16 mouse cellular contexts compared by ENCODE assay signal in genomic region chr1:130864238-130864637, GRCm38 (mm10). TPM values are rescaled to one million over a fixed set of nuclear protein-coding genes. Genes with fewer than 3 reads are reported as not detected.
DNase-seq lines count a peak whose midpoint lies in the region; ATAC-seq and TF ChIP-seq lines count a peak whose summit lies in the region.
"Had no signal": no experiment of that assay in that cellular context is flagged by ENCODE, and none has a peak within 500 bp of the region (broad histone marks: within the 10 kb centered on the region; RNA-seq: fewer than 3 reads in every experiment).

No protein-coding gene starts in this region.

- H3K9me3 ChIP-seq in lung, postnatal 0 days (ENCODE audit: low read length) = no peaks in the 10 kb centered on the region
- H3K9me3 ChIP-seq in midbrain, embryonic 16.5 days (replicated peaks; ENCODE audit: control insufficient read depth, low read length, poor library complexity, severe bottlenecking) = no peaks in the 10 kb centered on the region
- H3K9me3 ChIP-seq in midbrain, embryonic 11.5 days (ENCODE audit: control insufficient read depth, low read length) = no peaks in the 10 kb centered on the region
- H3K9me3 ChIP-seq: embryonic facial prominence, embryonic 13.5 days; kidney, embryonic 15.5 days; liver, embryonic 13.5 days; midbrain, embryonic 13.5 days had no signal

- peak; percentile 10 to 15 for DNase-seq in lung, adult 18-20 months
- no peak for DNase-seq in lung, postnatal 0 days (ENCODE audit: low spot score)
- peak; percentile 47 for DNase-seq in cerebellum, adult 9-11 months
- peak; percentile 28 for DNase-seq in skeletal muscle tissue, adult 2 months (ENCODE audit: low read depth, low spot score)
- no peak for DNase-seq in gastrocnemius, adult 8-10 months (ENCODE audit: low spot score in 2 of 2)
- DNase-seq in midbrain, embryonic 11.5 days (ENCODE audit: low spot score, missing footprints) = no peak
- DNase-seq: adrenal gland, postnatal 25 days; heart, postnatal 10 days; liver, embryonic 13.5 days had no signal

- no peaks in the 10 kb centered on the region for H3K36me3 ChIP-seq in lung, postnatal 0 days (ENCODE audit: insufficient read depth, low read length)
- no peaks in the 10 kb centered on the region for H3K36me3 ChIP-seq in midbrain, embryonic 16.5 days (ENCODE audit: control insufficient read depth, insufficient read depth, low read length)
- H3K36me3 ChIP-seq in midbrain, embryonic 11.5 days (ENCODE audit: control insufficient read depth, insufficient read depth, low read length) = no peaks in the 10 kb centered on the region
- H3K36me3 ChIP-seq: embryonic facial prominence, embryonic 13.5 days; kidney, embryonic 15.5 days; liver, embryonic 13.5 days; midbrain, embryonic 13.5 days had no signal

- no peak for TF ChIP-seq CTCF in lung, postnatal 0 days (IDR thresholded peaks at IDR 0.05)

- no peak overlapping the region for H3K9ac ChIP-seq in lung, postnatal 0 days (replicated peaks; ENCODE audit: low read depth)
- H3K9ac ChIP-seq in midbrain, embryonic 16.5 days (ENCODE audit: low read depth, low read length) = no peak overlapping the region
- no peak overlapping the region for H3K9ac ChIP-seq in midbrain, embryonic 11.5 days (ENCODE audit: low read length)
- H3K9ac ChIP-seq: embryonic facial prominence, embryonic 13.5 days; kidney, embryonic 15.5 days; liver, embryonic 13.5 days; midbrain, embryonic 13.5 days had no signal

- H3K4me3 ChIP-seq in lung, postnatal 0 days (ENCODE audit: low read depth, low read length) = no peak overlapping the region
- no peak overlapping the region for H3K4me3 ChIP-seq in midbrain, embryonic 16.5 days (ENCODE audit: low read depth, low read length)
- H3K4me3 ChIP-seq in midbrain, embryonic 11.5 days (ENCODE audit: low read depth, low read length) = no peak overlapping the region
- H3K4me3 ChIP-seq: embryonic facial prominence, embryonic 13.5 days; kidney, embryonic 15.5 days; left cerebral cortex, adult 2 months; liver, embryonic 13.5 days; midbrain, embryonic 13.5 days had no signal

- no peak overlapping the region for H3K27ac ChIP-seq in lung, postnatal 0 days (ENCODE audit: low read length)
- H3K27ac ChIP-seq in midbrain, embryonic 16.5 days (ENCODE audit: low read length) = no peak overlapping the region
- H3K27ac ChIP-seq in midbrain, embryonic 11.5 days (ENCODE audit: low read depth, low read length) = no peak overlapping the region
- H3K27ac ChIP-seq: embryonic facial prominence, embryonic 13.5 days; kidney, embryonic 15.5 days; left cerebral cortex, adult 2 months; liver, embryonic 13.5 days; midbrain, embryonic 13.5 days had no signal

- no peaks in the 10 kb centered on the region for H3K4me1 ChIP-seq in lung, postnatal 0 days (ENCODE audit: insufficient read depth, low read depth, low read length)
- no peaks in the 10 kb centered on the region for H3K4me1 ChIP-seq in midbrain, embryonic 16.5 days (ENCODE audit: control insufficient read depth, insufficient read depth, low read length)
- H3K4me1 ChIP-seq in midbrain, embryonic 11.5 days (ENCODE audit: control insufficient read depth, insufficient read depth, low read length) = no peaks in the 10 kb centered on the region
- H3K4me1 ChIP-seq: embryonic facial prominence, embryonic 13.5 days; kidney, embryonic 15.5 days; liver, embryonic 13.5 days; midbrain, embryonic 13.5 days had no signal

- TF ChIP-seq EP300 in lung, postnatal 0 days (IDR thresholded peaks at IDR 0.05) = no peak

- H3K4me2 ChIP-seq in lung, postnatal 0 days (replicated peaks; ENCODE audit: low read depth, low read length) = no peak overlapping the region
- H3K4me2 ChIP-seq in midbrain, embryonic 16.5 days (ENCODE audit: low read length) = no peak overlapping the region
- H3K4me2 ChIP-seq in midbrain, embryonic 11.5 days = no peak overlapping the region
- H3K4me2 ChIP-seq: embryonic facial prominence, embryonic 13.5 days; kidney, embryonic 15.5 days; liver, embryonic 13.5 days; midbrain, embryonic 13.5 days had no signal

- ATAC-seq in lung, postnatal 0 days = no peak
- ATAC-seq in midbrain, embryonic 16.5 days = no peak
- ATAC-seq in midbrain, embryonic 11.5 days (ENCODE audit: low FRiP score) = no peak
- ATAC-seq: midbrain, embryonic 13.5 days had no signal

- H3K27me3 ChIP-seq in lung, postnatal 0 days (replicated peaks; ENCODE audit: insufficient read depth, low read length) = no peaks in the 10 kb centered on the region
- no peaks in the 10 kb centered on the region for H3K27me3 ChIP-seq in midbrain, embryonic 16.5 days (ENCODE audit: control insufficient read depth, insufficient read depth, low read depth, low read length)
- H3K27me3 ChIP-seq in midbrain, embryonic 11.5 days (ENCODE audit: control insufficient read depth, insufficient read depth, low read length) = no peaks in the 10 kb centered on the region
- H3K27me3 ChIP-seq: embryonic facial prominence, embryonic 13.5 days; kidney, embryonic 15.5 days; liver, embryonic 13.5 days; midbrain, embryonic 13.5 days had no signal

- 55% methylated on average over 4 of the region's 4 CpGs for WGBS in lung, postnatal 0 days
- WGBS in midbrain, embryonic 16.5 days = 95% methylated on average over 4 of the region's 4 CpGs
- 86% methylated on average over 4 of the region's 4 CpGs for WGBS in midbrain, embryonic 11.5 days

RNA-seq across cellular contexts. Expression of gene Fcmr, which starts 1.2 kb away (rescaled TPM):
- 0.37 and 0.82 TPM in 2 replicates for polyA plus RNA-seq in lung, postnatal 0 days (2015; fragmentation: Nextera tagmentation; extraction: Ambion mirVana)
- polyA plus RNA-seq in midbrain, embryonic 16.5 days (2015; fragmentation: Nextera tagmentation; extraction: Ambion mirVana) = 0.42 and 0.74 TPM in 2 replicates
- not detected for total RNA-seq in gastrocnemius, adult 8-10 months (2022)
- 0.27 TPM in 1 of 2 replicates, not detected in the other for polyA plus RNA-seq in midbrain, embryonic 11.5 days (2014; fragmentation: Nextera tagmentation; extraction: Ambion mirVana)
- total RNA-seq: left cerebral cortex, adult 2 months had no signal
- polyA plus RNA-seq: embryonic facial prominence, embryonic 13.5 days; liver, embryonic 13.5 days; midbrain, embryonic 13.5 days had no signal

RNA-seq across cellular contexts. Expression of gene Il24, which starts 23.0 kb away (rescaled TPM):
- not detected in 2 replicates for polyA plus RNA-seq in lung, postnatal 0 days (2015; fragmentation: Nextera tagmentation; extraction: Ambion mirVana)
- polyA plus RNA-seq in midbrain, embryonic 16.5 days (2015; fragmentation: Nextera tagmentation; extraction: Ambion mirVana) = not detected in 2 replicates
- total RNA-seq in gastrocnemius, adult 8-10 months (2022) = not detected
- not detected in 2 replicates for polyA plus RNA-seq in midbrain, embryonic 11.5 days (2014; fragmentation: Nextera tagmentation; extraction: Ambion mirVana)
- total RNA-seq: adrenal gland, postnatal 25 days; heart, postnatal 10 days; left cerebral cortex, adult 2 months had no signal
- polyA plus RNA-seq: frontal cortex, adult 2 months; liver, embryonic 13.5 days; midbrain, embryonic 13.5 days; stomach, embryonic 16.5 days had no signal

RNA-seq across cellular contexts. Expression of gene Pigr, which starts 37.8 kb away (rescaled TPM):
- 0.08 and 0.26 TPM in 2 replicates for polyA plus RNA-seq in lung, postnatal 0 days (2015; fragmentation: Nextera tagmentation; extraction: Ambion mirVana)
- polyA plus RNA-seq in midbrain, embryonic 16.5 days (2015; fragmentation: Nextera tagmentation; extraction: Ambion mirVana) = not detected in 2 replicates
- total RNA-seq in gastrocnemius, adult 8-10 months (2022) = under 1 TPM in 1 of 4 experiments, not detected in 3; 0.24 TPM
- polyA plus RNA-seq in midbrain, embryonic 11.5 days (2014; fragmentation: Nextera tagmentation; extraction: Ambion mirVana) = not detected in 2 replicates
- total RNA-seq: adrenal gland, postnatal 25 days; heart, postnatal 10 days had no signal
- polyA plus RNA-seq: embryonic facial prominence, embryonic 13.5 days; midbrain, embryonic 13.5 days had no signal

RNA-seq across cellular contexts. Expression of gene Il20, which starts 47.0 kb away (rescaled TPM):
- polyA plus RNA-seq in lung, postnatal 0 days (2015; fragmentation: Nextera tagmentation; extraction: Ambion mirVana) = not detected in 2 replicates
- not detected in 2 replicates for polyA plus RNA-seq in midbrain, embryonic 16.5 days (2015; fragmentation: Nextera tagmentation; extraction: Ambion mirVana)
- not detected for total RNA-seq in gastrocnemius, adult 8-10 months (2022)
- polyA plus RNA-seq in midbrain, embryonic 11.5 days (2014; fragmentation: Nextera tagmentation; extraction: Ambion mirVana) = not detected in 2 replicates
- total RNA-seq: adrenal gland, postnatal 25 days; heart, postnatal 10 days; left cerebral cortex, adult 2 months had no signal
- polyA plus RNA-seq: embryonic facial prominence, embryonic 13.5 days; frontal cortex, adult 2 months; kidney, embryonic 15.5 days; liver, embryonic 13.5 days; midbrain, embryonic 13.5 days; stomach, embryonic 16.5 days had no signal

Comparison
In these comparisons a context has a peak if more than half of its experiments do, and no peak if none do; other contexts are left out.
1. DNase-seq: peak in lung, adult 18-20 months (2 of 2), cerebellum, adult 9-11 months (single experiment) and skeletal muscle tissue, adult 2 months (single experiment); none in lung, postnatal 0 days (single experiment), gastrocnemius, adult 8-10 months (0 of 2) and midbrain, embryonic 11.5 days (single experiment).